Mouse (Mus musculus): ENCODE measurements around the gene Syt6. TPM values are rescaled to one million over a fixed set of nuclear protein-coding genes. Genes with fewer than 3 reads are reported as not detected.

Syt6 gene
- polyA plus RNA-seq, 1 experiment from 2014 or later: 19.1 TPM

GRCm38 (mm10) chr3:103683234-103683965, 108.4 kb downstream of the Syt6 start:
- ATAC-seq (ENCODE audit: low read depth): peak; percentile 56; the same call in 1 of the 2 replicates
- Histone ChIP-seq H3K4me3 (ENCODE audit: low read depth, low read length) (peak overlapping the region; percentile 2; the same call in 1 of the 2 replicates), H3K9ac (replicated peaks; ENCODE audit: low read depth, low read length) (no peak overlapping the region)

GRCm38 (mm10) chr3:103683966-103684319, 108.9 kb downstream of the Syt6 start:
- H3K9ac ChIP-seq (replicated peaks; ENCODE audit: low read depth, low read length): no peak overlapping the region
- 32% methylated on average over 5 of the region's 5 CpGs for WGBS
- H3K36me3 ChIP-seq (ENCODE audit: control insufficient read depth, insufficient read depth, low read length): no peaks in the 10 kb centered on the region
- no peak overlapping the region for H3K4me2 ChIP-seq (ENCODE audit: low read depth, low read length)
- no peak overlapping the region for H3K4me3 ChIP-seq (ENCODE audit: low read depth, low read length)
- H3K9me3 ChIP-seq (ENCODE audit: control insufficient read depth, low read length): no peaks in the 10 kb centered on the region
- H3K27ac ChIP-seq (ENCODE audit: low read depth, low read length): no peak overlapping the region
- ATAC-seq (ENCODE audit: low read depth): no peak
- H3K4me1 ChIP-seq (ENCODE audit: control insufficient read depth, insufficient read depth, low read length): peaks cover 12% of the 10 kb centered on the region
- no peaks in the 10 kb centered on the region for H3K27me3 ChIP-seq (ENCODE audit: control insufficient read depth, insufficient read depth, low read length)

More at GRCm38 (mm10) chr3:103683234-103683965, 108.4 kb downstream of the Syt6 start:
- H3K36me3 ChIP-seq (ENCODE audit: control insufficient read depth, insufficient read depth, low read length): no peaks in the 10 kb centered on the region
- no peaks in the 10 kb centered on the region for H3K9me3 ChIP-seq (ENCODE audit: control insufficient read depth, low read length)
- no peak overlapping the region for H3K27ac ChIP-seq (ENCODE audit: low read depth, low read length)
- 2% methylated on average over 21 of the region's 21 CpGs for WGBS
- H3K27me3 ChIP-seq (ENCODE audit: control insufficient read depth, insufficient read depth, low read length): no peaks in the 10 kb centered on the region
- peaks cover 12% of the 10 kb centered on the region for H3K4me1 ChIP-seq (ENCODE audit: control insufficient read depth, insufficient read depth, low read length)
- peak overlapping the region; percentile 36 for H3K4me2 ChIP-seq (ENCODE audit: low read depth, low read length)

- H3K9ac ChIP-seq (replicated peaks; ENCODE audit: low read depth, low read length): no peak overlapping the region
- 68% methylated on average over 1 of the region's 1 CpGs for WGBS
- H3K4me2 ChIP-seq (ENCODE audit: low read depth, low read length): no peak overlapping the region
- no peak overlapping the region for H3K27ac ChIP-seq (ENCODE audit: low read depth, low read length)
- H3K4me3 ChIP-seq (ENCODE audit: low read depth, low read length): no peak overlapping the region
- H3K27me3 ChIP-seq (ENCODE audit: control insufficient read depth, insufficient read depth, low read length): no peaks in the 10 kb centered on the region
- no peaks in the 10 kb centered on the region for H3K4me1 ChIP-seq (ENCODE audit: control insufficient read depth, insufficient read depth, low read length)
- H3K36me3 ChIP-seq (ENCODE audit: control insufficient read depth, insufficient read depth, low read length): no peaks in the 10 kb centered on the region
- ATAC-seq (ENCODE audit: low read depth): no peak
- H3K9me3 ChIP-seq (ENCODE audit: control insufficient read depth, low read length): no peaks in the 10 kb centered on the region
Observed at GRCm38 (mm10) chr3:103689043-103689442, 114.0 kb downstream of the Syt6 start.

GRCm38 (mm10) chr3:103690506-103690905, 115.5 kb downstream of the Syt6 start:
- H3K9me3 ChIP-seq (ENCODE audit: control insufficient read depth, low read length): no peaks in the 10 kb centered on the region
- 88% methylated on average over 3 of the region's 3 CpGs for WGBS
- H3K4me1 ChIP-seq (ENCODE audit: control insufficient read depth, insufficient read depth, low read length): no peaks in the 10 kb centered on the region
- no peaks in the 10 kb centered on the region for H3K36me3 ChIP-seq (ENCODE audit: control insufficient read depth, insufficient read depth, low read length)
- H3K27ac ChIP-seq (ENCODE audit: low read depth, low read length): no peak overlapping the region
- H3K4me2 ChIP-seq (ENCODE audit: low read depth, low read length): no peak overlapping the region
- H3K4me3 ChIP-seq (ENCODE audit: low read depth, low read length): no peak overlapping the region
- no peak overlapping the region for H3K9ac ChIP-seq (replicated peaks; ENCODE audit: low read depth, low read length)
- ATAC-seq (ENCODE audit: low read depth): no peak
- no peaks in the 10 kb centered on the region for H3K27me3 ChIP-seq (ENCODE audit: control insufficient read depth, insufficient read depth, low read length)

Small RNA genes within 50 kb of the gene (microRNA-seq; reads per million reads assigned to microRNA genes)
- not detected for gene Gm25325

Other genes starting within 250 kb of the Syt6 start
- gene Atg4a-ps, start 70.8 kb downstream of the Syt6 start, polyA plus RNA-seq (2014; fragmentation: Nextera tagmentation; extraction: Ambion mirVana): 0.26 TPM in 1 of 2 replicates, not detected in the other
- 3.3 and 15.7 TPM in 2 replicates for gene Olfml3, start 162.8 kb downstream of the Syt6 start, polyA plus RNA-seq (2014; fragmentation: Nextera tagmentation; extraction: Ambion mirVana)
- not detected in 2 replicates for gene Gm10964, start 164.1 kb downstream of the Syt6 start, polyA plus RNA-seq (2014; fragmentation: Nextera tagmentation; extraction: Ambion mirVana)
- gene Hipk1, start 216.3 kb downstream of the Syt6 start, polyA plus RNA-seq (2014; fragmentation: Nextera tagmentation; extraction: Ambion mirVana): 17.9 and 18.5 TPM in 2 replicates
- 22.6 and 23.1 TPM in 2 replicates for gene Dclre1b, start 234.2 kb downstream of the Syt6 start, polyA plus RNA-seq (2014; fragmentation: Nextera tagmentation; extraction: Ambion mirVana)
- gene Ap4b1, start 234.3 kb downstream of the Syt6 start, polyA plus RNA-seq (2014; fragmentation: Nextera tagmentation; extraction: Ambion mirVana): 25.1 and 28.2 TPM in 2 replicates
- gene Gm43064, start 234.3 kb downstream of the Syt6 start, polyA plus RNA-seq (2014; fragmentation: Nextera tagmentation; extraction: Ambion mirVana): 0.25 and 0.46 TPM in 2 replicates

All from neural tube, embryonic 14.5 days (tissue).